Mouse (Mus musculus) brain, embryonic 14.5 days (tissue): ENCODE results near the gene Celf2.

ENCODE experiments used
- CTCF ChIP-seq: fragments of 200-500 bp; IDR thresholded peaks from 2 replicates; pipeline ENCODE4 v1.5.1; 2012; ENCODE audit warnings: inconsistent platforms, mild to moderate bottlenecking, moderate library complexity, borderline replicate concordance; ENCODE audit not compliant: insufficient read depth, insufficient read length; ENCODE audit errors: extremely low read depth
- POLR2A ChIP-seq: fragments of 200-500 bp; IDR thresholded peaks from 2 replicates; pipeline ENCODE4 v1.6.1; 2012; ENCODE audit warnings: mild to moderate bottlenecking, inconsistent platforms, borderline replicate concordance; ENCODE audit not compliant: poor library complexity, insufficient read depth, insufficient read length, severe bottlenecking; ENCODE audit errors: extremely low read depth

DNA sequence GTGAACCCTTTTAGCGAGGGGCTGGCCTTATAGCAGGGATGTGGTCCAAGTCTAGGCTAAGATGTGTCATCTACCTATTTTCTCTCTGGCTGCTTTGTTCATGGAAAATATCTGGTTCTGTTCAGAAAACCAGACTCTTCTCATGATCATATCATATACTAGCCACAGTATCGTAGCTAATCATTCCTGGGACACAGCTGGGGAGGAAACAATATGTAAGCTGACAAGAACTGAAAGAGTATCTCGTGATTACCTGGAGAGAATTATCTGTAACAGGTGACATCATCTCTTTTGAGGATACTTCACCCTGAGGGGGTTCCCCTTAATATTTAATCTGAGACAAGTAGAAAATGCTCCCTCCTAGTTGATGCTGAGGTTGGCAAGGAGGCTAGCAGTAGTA is 951.6 kb downstream of the Celf2 start:
- TF ChIP-seq POLR2A (no peak), CTCF (no peak)
